Mouse (Mus musculus): ENCODE results near the gene Eef2. TPM values are rescaled to one million over a fixed set of nuclear protein-coding genes. Genes with fewer than 3 reads are reported as not detected.

Eef2 gene
- polyA plus RNA-seq, 1 experiment, result 538 TPM

DNA sequence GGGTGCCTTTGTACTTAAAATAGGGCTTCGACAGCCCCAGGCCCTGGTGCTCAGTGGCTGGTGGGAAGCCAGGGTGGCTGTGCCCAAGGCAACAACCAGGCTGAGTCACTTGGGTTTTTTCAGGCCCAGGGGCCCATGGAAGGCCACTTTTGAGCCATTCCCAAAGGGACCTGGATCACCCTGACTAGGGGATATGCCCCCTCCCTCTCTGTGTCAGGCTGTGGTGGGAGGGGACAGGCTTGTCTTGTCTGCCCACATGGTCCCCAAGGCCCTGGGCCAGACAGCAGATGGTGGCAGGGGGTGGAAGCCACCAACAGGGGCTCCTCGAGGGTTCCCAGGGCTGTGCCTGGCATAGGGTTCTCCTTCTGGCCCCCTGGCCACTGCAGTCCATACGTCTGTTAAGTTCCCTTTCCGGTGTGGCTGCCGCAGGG, 33.9 kb upstream of the Eef2 start:
- H3K27ac ChIP-seq (replicated peaks; ENCODE audit: low read depth, low read length), result peak overlapping the region; percentile 21; the same call in 1 of the 2 replicates
- peaks cover 37% of the 10 kb centered on the region for H3K4me1 ChIP-seq (ENCODE audit: control insufficient read depth, insufficient read depth, insufficient read length, low read length)
- H3K4me3 ChIP-seq (ENCODE audit: insufficient read depth, low read depth, low read length), result no peak overlapping the region

GRCm38 (mm10) chr10:81143157-81143633, 33.2 kb upstream of the Eef2 start:
- H3K4me3 ChIP-seq (ENCODE audit: insufficient read depth, low read depth, low read length), result no peak overlapping the region
- H3K4me1 ChIP-seq (ENCODE audit: control insufficient read depth, insufficient read depth, insufficient read length, low read length), result peaks cover 37% of the 10 kb centered on the region
- peak overlapping the region; percentile 21; the same call in 1 of the 2 replicates for H3K27ac ChIP-seq (replicated peaks; ENCODE audit: low read depth, low read length)

GRCm38 (mm10) chr10:81143845-81144437, 32.5 kb upstream of the Eef2 start:
- Histone ChIP-seq H3K27ac (replicated peaks; ENCODE audit: low read depth, low read length) (no peak overlapping the region), H3K4me3 (ENCODE audit: insufficient read depth, low read depth, low read length) (no peak overlapping the region), H3K4me1 (ENCODE audit: control insufficient read depth, insufficient read depth, insufficient read length, low read length) (peaks cover 35% of the 10 kb centered on the region)

GRCm38 (mm10) chr10:81144667-81145066, 31.8 kb upstream of the Eef2 start:
- Histone ChIP-seq H3K4me1 (ENCODE audit: control insufficient read depth, insufficient read depth, insufficient read length, low read length) (peaks cover 30% of the 10 kb centered on the region), H3K4me3 (ENCODE audit: insufficient read depth, low read depth, low read length) (no peak overlapping the region), H3K27ac (replicated peaks; ENCODE audit: low read depth, low read length) (no peak overlapping the region)

DNA sequence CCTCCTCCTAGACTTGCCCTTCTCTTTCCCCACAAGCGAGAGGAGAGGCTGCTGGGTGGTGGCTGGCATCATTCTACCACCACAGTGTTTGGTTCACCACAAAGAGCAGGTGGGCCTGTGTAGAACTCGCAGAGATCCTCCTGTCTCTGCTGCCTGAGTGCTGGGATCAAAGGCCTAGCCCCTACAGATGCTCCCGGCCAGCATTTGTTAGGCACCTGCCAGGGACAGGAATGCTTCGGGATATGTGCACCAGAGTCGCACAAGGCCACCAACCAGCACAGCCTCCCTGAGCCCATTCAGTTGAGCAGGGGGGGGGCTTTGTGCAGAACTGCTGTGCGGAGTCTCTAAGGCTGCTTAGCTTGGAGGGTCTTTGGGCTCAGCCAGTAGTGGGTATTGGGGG, 31.1 kb upstream of the Eef2 start:
- Histone ChIP-seq H3K4me1 (ENCODE audit: control insufficient read depth, insufficient read depth, insufficient read length, low read length) (peaks cover 26% of the 10 kb centered on the region), H3K27ac (replicated peaks; ENCODE audit: low read depth, low read length) (0 out of 2 replicates have a peak overlapping the region, but pooled peaks have one; percentile 12), H3K4me3 (ENCODE audit: insufficient read depth, low read depth, low read length) (no peak overlapping the region)

DNA sequence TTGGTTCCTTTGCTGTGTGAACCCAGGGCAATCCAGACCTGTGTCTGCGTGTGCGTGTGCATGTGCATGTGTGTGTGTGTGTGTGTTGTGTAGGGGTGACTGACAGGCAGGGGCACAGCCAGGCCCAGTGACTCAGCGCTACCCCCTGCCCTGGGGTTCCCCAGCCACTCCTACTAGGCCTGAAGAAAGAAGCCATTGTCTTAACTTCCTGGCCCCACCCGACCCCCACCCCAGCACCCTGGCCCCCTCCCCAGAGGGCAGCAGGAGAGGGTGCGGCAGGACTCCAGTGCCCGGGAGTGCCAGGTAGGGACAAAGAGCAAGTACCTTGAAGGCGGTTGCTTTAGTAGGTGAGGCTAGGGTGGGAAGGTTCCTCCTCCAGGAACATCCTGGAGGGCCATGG, 30.7 kb upstream of the Eef2 start:
- Histone ChIP-seq H3K4me1 (ENCODE audit: control insufficient read depth, insufficient read depth, insufficient read length, low read length) (peaks cover 24% of the 10 kb centered on the region), H3K4me3 (ENCODE audit: insufficient read depth, low read depth, low read length) (no peak overlapping the region), H3K27ac (replicated peaks; ENCODE audit: low read depth, low read length) (peak overlapping the region; percentile 51)

GRCm38 (mm10) chr10:81146296-81146695, 30.1 kb upstream of the Eef2 start:
- peaks cover 24% of the 10 kb centered on the region for H3K4me1 ChIP-seq (ENCODE audit: control insufficient read depth, insufficient read depth, insufficient read length, low read length)
- no peak overlapping the region for H3K4me3 ChIP-seq (ENCODE audit: insufficient read depth, low read depth, low read length)
- peak overlapping the region; percentile 51; the same call in 1 of the 2 replicates for H3K27ac ChIP-seq (replicated peaks; ENCODE audit: low read depth, low read length)

- no peaks in the 10 kb centered on the region for H3K4me1 ChIP-seq (ENCODE audit: control insufficient read depth, insufficient read depth, insufficient read length, low read length)
- no peak overlapping the region for H3K4me3 ChIP-seq (ENCODE audit: insufficient read depth, low read depth, low read length)
- no peak overlapping the region for H3K27ac ChIP-seq (replicated peaks; ENCODE audit: low read depth, low read length)
These were observed 25.2 kb upstream of the Eef2 start for GRCm38 (mm10) chr10:81151261-81151660.

GRCm38 (mm10) chr10:81152609-81153008, 23.8 kb upstream of the Eef2 start:
- Histone ChIP-seq H3K4me1 (ENCODE audit: control insufficient read depth, insufficient read depth, insufficient read length, low read length) (no peaks in the 10 kb centered on the region), H3K4me3 (ENCODE audit: insufficient read depth, low read depth, low read length) (no peak overlapping the region), H3K27ac (replicated peaks; ENCODE audit: low read depth, low read length) (no peak overlapping the region)

GRCm38 (mm10) chr10:81154313-81154712, 22.1 kb upstream of the Eef2 start:
- H3K4me3 ChIP-seq (ENCODE audit: insufficient read depth, low read depth, low read length), result no peak overlapping the region
- H3K27ac ChIP-seq (replicated peaks; ENCODE audit: low read depth, low read length), result no peak overlapping the region
- no peaks in the 10 kb centered on the region for H3K4me1 ChIP-seq (ENCODE audit: control insufficient read depth, insufficient read depth, insufficient read length, low read length)

GRCm38 (mm10) chr10:81154736-81155135, 21.7 kb upstream of the Eef2 start:
- no peaks in the 10 kb centered on the region for H3K4me1 ChIP-seq (ENCODE audit: control insufficient read depth, insufficient read depth, insufficient read length, low read length)
- H3K27ac ChIP-seq (replicated peaks; ENCODE audit: low read depth, low read length), result no peak overlapping the region
- H3K4me3 ChIP-seq (ENCODE audit: insufficient read depth, low read depth, low read length), result no peak overlapping the region

- Histone ChIP-seq H3K4me3 (ENCODE audit: insufficient read depth, low read depth, low read length) (no peak overlapping the region), H3K27ac (replicated peaks; ENCODE audit: low read depth, low read length) (no peak overlapping the region), H3K4me1 (ENCODE audit: control insufficient read depth, insufficient read depth, insufficient read length, low read length) (peaks cover 15% of the 10 kb centered on the region)
These were observed 14.7 kb upstream of the Eef2 start for GRCm38 (mm10) chr10:81161602-81162317.

GRCm38 (mm10) chr10:81162318-81162652, 14.1 kb upstream of the Eef2 start:
- Histone ChIP-seq H3K27ac (replicated peaks; ENCODE audit: low read depth, low read length) (no peak overlapping the region), H3K4me3 (ENCODE audit: insufficient read depth, low read depth, low read length) (no peak overlapping the region), H3K4me1 (ENCODE audit: control insufficient read depth, insufficient read depth, insufficient read length, low read length) (peaks cover 17% of the 10 kb centered on the region)

DNA sequence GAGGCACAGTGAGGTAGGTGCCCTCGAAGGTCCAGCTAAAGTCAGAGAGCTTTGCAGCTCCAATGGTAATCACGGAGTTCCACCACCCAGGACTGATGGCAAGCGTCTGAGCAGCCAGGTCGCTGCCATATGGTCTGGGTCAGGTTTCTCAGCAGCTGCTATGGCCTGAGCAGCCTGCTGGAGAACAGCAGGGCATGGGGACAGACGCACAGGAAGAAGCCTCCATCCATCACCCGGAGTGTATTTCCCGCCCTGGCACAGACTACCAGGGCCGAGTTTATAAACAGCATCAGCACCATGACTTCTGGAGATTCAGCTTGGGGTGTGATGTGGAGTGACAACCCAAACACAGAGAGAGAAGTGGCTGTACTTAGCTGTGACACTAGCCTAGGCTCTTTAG, 11.3 kb upstream of the Eef2 start:
- Histone ChIP-seq H3K27ac (replicated peaks; ENCODE audit: low read depth, low read length) (no peak overlapping the region), H3K4me3 (ENCODE audit: insufficient read depth, low read depth, low read length) (no peak overlapping the region), H3K4me1 (ENCODE audit: control insufficient read depth, insufficient read depth, insufficient read length, low read length) (peaks cover 17% of the 10 kb centered on the region)

DNA sequence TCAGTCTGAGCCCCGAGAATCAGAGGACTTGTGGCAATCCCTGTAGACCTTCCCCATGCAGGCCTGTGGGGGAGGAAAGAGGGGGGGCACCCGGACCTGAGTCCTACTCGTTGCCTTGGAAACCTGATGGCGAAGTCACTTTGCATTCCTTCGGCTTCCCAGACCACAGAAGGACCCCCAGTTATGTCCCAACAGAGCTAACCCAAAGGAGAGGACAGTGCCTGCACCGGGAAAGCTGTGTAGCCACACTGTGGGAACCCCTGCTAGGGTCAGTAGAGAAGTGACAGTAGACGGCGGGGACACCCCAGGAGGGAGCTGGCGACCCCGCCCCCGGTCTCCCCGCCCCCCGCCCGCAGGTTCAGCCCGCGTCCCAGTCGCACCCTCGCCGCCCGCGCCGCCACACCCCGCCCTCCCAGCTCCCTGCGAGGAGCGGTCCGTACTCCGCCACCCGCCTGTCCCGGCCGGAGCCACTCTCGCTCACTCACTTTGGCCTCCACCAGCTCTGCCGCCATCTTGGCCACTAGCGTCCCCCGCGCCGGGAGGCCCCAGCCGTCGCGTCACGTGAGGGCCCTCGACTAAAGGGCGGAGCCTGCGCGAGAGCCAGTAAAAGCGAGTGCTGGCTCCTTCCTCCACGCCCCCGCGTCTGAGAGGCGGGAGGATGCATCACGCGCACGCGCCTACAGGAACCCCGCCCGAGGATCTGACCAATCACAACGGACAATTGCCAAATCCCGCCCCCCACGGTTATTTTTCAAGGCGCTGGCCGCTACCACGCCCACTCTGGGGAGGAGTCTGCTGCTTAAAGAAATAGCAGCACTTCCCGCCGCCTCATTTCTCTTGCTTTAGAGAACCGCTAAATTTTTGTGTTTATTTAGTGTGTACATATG, 9.0 kb upstream of the Eef2 start, which contains the start of gene Pias4:
Gene Pias4, minus strand, starts transcription at position 724 of the 887 bp plus-strand sequence.
- Histone ChIP-seq H3K4me3 (ENCODE audit: insufficient read depth, low read depth, low read length) (peak within 1 kb of the TSS; percentile 74), H3K27ac (replicated peaks; ENCODE audit: low read depth, low read length) (peak within 1 kb of the TSS; percentile 59), H3K4me1 (ENCODE audit: control insufficient read depth, insufficient read depth, insufficient read length, low read length) (peaks cover 7% of the 10 kb centered on the region)
